Mouse (Mus musculus) hindbrain, embryonic 11.5 days (tissue): ENCODE data around the gene Btnl9. TPM values are rescaled to one million over a fixed set of nuclear protein-coding genes. Genes with fewer than 3 reads are reported as not detected.
"Not testable (repeated sequence)": the region's sequence is repeated elsewhere in the genome, so short reads cannot be mapped to it uniquely, and the experiment has no call there.

Source experiments
- ATAC-seq: fragments of 200-750 bp; cut with Nextera tagmentation; 2 replicates; pipeline ENCODE4 v1.8.0; 2017; ENCODE audit warnings: mild to moderate bottlenecking, moderate TSS enrichment, moderate library complexity; ENCODE audit not compliant: low FRiP score
- DNase-seq: peaks from one replicate; pipeline ENCODE4 v3.0.0-alpha.2; 2015; ENCODE audit warnings: low spot score
- H3K27ac ChIP-seq: fragments of 300-500 bp; sonication (generic); 2 replicates; pipeline ENCODE4 v1.5.1; 2014; ENCODE audit warnings: mild to moderate bottlenecking, low read depth, low read length
- H3K27me3 ChIP-seq: fragments of 300-500 bp; sonication (generic); 2 replicates; pipeline ENCODE4 v1.6.1; 2014; ENCODE audit warnings: mild to moderate bottlenecking, low read length, moderate library complexity, mixed read lengths; ENCODE audit not compliant: control insufficient read depth, insufficient read depth
- H3K36me3 ChIP-seq: fragments of 300-500 bp; sonication (generic); 2 replicates; pipeline ENCODE4 v1.6.1; 2014; ENCODE audit warnings: mild to moderate bottlenecking, low read length, moderate library complexity, mixed read lengths; ENCODE audit not compliant: control insufficient read depth, insufficient read depth
- H3K4me1 ChIP-seq: fragments of 300-500 bp; sonication (generic); replicated peaks from 2 replicates; pipeline ENCODE4 v1.6.1; 2014; ENCODE audit warnings: low read length, mixed read lengths; ENCODE audit not compliant: control insufficient read depth, insufficient read depth
- H3K4me2 ChIP-seq: fragments of 300-500 bp; sonication (generic); replicated peaks from 2 replicates; pipeline ENCODE4 v1.6.1; 2014; ENCODE audit warnings: mild to moderate bottlenecking, low read depth, low read length
- H3K4me3 ChIP-seq: fragments of 300-500 bp; sonication (generic); 2 replicates; pipeline ENCODE4 v1.5.1; 2014; ENCODE audit warnings: low read depth, low read length
- H3K9ac ChIP-seq: fragments of 300-500 bp; sonication (generic); 2 replicates; pipeline ENCODE4 v1.6.1; 2014; ENCODE audit warnings: low read depth, low read length
- H3K9me3 ChIP-seq: fragments of 300-500 bp; sonication (generic); 2 replicates; pipeline ENCODE4 v1.6.1; 2016; ENCODE audit warnings: low read length; ENCODE audit not compliant: control insufficient read depth
- WGBS: fragments of 180-500 bp; shearing (Covaris S2); extraction: QIAGEN DNeasy Blood & Tissue Kit; methylation state at CpG from one replicate; pipeline ENCODE4 v1.1.7; 2014; 5-methylcytosine and 5-hydroxymethylcytosine counted together
- polyA plus RNA-seq: library from polyadenylated mRNA; unstranded; fragments of >200 nt; fragmentation: Nextera tagmentation; extraction: Ambion mirVana; gene quantifications from 2 replicates; pipeline ENCODE4 v1.2.1, GENCODE M21; 2014

The Btnl9 gene
- polyA plus RNA-seq, 1 experiment from 2014 or later: not detected

DNA sequence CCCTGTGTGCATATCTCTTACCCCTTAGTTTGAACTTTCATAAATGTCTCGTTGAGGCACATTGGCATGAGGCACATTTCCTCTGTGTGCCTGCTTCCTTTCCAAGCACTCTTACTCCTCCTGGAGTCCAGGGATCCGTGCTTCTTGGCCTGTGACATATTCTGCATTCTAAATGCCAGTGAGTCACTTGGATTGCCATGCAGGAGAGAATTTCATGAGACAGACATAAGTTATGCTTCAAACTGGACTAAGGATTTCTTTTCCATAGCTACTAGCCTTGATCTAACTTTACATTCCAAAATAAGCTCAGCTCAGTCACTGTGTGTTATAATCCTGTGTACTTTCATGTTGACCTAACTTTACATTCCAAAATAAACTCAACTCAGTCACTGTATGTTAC lies 4.1 kb upstream of the Btnl9 start:
- Histone ChIP-seq H3K36me3 (no peaks in the 10 kb centered on the region), H3K4me3 (no peak overlapping the region), H3K27me3 (no peaks in the 10 kb centered on the region), H3K4me2 (no peak overlapping the region), H3K9ac (no peak overlapping the region), H3K4me1 (no peaks in the 10 kb centered on the region), H3K27ac (no peak overlapping the region), H3K9me3 (no peaks in the 10 kb centered on the region)
- ATAC-seq: no peak
- no peak for DNase-seq
- 59% methylated on average over 2 of the region's 2 CpGs for WGBS

DNA sequence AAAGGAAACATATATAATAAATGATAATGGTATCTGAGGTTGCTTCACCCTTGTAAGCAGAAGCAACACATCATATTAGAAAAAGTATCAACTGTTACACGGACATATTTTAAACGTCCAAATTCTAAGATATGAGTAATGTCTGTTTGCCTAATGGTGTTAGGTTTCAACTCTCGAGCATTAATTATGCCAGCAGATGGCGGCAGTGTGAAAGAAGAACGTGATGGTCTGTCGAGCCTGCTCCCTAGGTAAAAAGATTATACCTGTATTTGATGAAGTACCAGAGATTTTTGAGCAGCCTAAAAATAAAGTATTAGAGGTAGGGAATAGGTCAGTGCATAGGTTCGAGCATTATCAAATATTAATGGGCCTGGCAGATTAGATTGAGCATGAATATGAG lies 2.8 kb upstream of the Btnl9 start:
- no peak overlapping the region for H3K4me3 ChIP-seq
- H3K27me3 ChIP-seq: no peaks in the 10 kb centered on the region
- no peaks in the 10 kb centered on the region for H3K36me3 ChIP-seq
- no peak for ATAC-seq
- no peaks in the 10 kb centered on the region for H3K9me3 ChIP-seq
- no peak overlapping the region for H3K27ac ChIP-seq
- DNase-seq: peak; percentile 47
- no peak overlapping the region for H3K4me2 ChIP-seq
- 8% methylated on average over 7 of the region's 7 CpGs for WGBS
- no peaks in the 10 kb centered on the region for H3K4me1 ChIP-seq
- H3K9ac ChIP-seq: no peak overlapping the region

DNA sequence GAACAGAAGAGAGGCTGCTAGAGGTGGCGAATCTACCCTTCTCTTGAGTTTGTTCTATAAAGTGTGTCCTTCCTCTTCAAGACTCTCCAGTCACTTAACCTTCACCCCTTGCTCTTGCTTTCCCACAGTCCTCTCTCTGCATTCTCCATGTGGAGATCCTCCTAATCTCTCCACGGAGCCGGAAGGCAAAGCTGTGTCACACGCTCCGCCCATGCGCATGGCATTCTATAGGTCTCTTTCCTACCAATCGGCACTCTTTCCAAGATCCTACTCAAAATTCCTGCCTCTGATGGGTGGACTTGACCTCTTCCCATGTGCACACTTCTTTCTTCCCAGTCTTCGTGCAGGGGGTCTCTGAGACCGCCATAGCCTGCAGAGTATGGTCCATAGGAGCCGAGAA lies 742 bp upstream of the Btnl9 start:
- H3K36me3 ChIP-seq: no peaks in the 10 kb centered on the region
- WGBS: 80% methylated on average over 10 of the region's 10 CpGs
- DNase-seq (no peak), ATAC-seq (no peak)
- H3K9me3 ChIP-seq: no peaks in the 10 kb centered on the region
- H3K4me3 ChIP-seq: no peak overlapping the region
- no peak overlapping the region for H3K4me2 ChIP-seq
- no peaks in the 10 kb centered on the region for H3K27me3 ChIP-seq
- no peaks in the 10 kb centered on the region for H3K4me1 ChIP-seq
- H3K27ac ChIP-seq: no peak overlapping the region
- H3K9ac ChIP-seq: no peak overlapping the region

DNA sequence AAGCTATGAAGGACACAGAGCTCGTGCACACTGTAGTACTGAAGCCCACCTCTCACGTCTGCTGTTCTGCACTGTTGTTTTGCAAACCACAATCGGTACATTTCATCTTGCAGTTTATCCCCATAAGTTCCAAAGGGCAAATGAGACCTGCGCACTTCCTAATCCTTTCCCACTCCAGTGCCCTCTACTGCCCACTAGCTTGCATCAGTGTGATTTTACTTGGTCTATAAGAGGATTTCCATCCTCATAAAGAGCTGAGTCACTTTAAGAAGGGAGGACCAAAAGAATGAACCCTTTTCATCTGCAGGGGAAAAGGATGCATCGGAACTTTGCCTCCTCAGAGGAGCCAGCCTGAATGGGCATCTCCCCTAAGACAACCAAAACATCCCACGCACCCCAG lies 507 bp downstream of the Btnl9 start:
- Histone ChIP-seq H3K36me3 (no peaks in the 10 kb centered on the region), H3K27me3 (no peaks in the 10 kb centered on the region), H3K4me1 (no peaks in the 10 kb centered on the region), H3K9ac (no peak overlapping the region), H3K27ac (no peak overlapping the region), H3K4me2 (no peak overlapping the region), H3K4me3 (no peak overlapping the region), H3K9me3 (no peaks in the 10 kb centered on the region)
- DNase-seq (no peak), ATAC-seq (no peak)
- 84% methylated on average over 6 of the region's 6 CpGs for WGBS

DNA sequence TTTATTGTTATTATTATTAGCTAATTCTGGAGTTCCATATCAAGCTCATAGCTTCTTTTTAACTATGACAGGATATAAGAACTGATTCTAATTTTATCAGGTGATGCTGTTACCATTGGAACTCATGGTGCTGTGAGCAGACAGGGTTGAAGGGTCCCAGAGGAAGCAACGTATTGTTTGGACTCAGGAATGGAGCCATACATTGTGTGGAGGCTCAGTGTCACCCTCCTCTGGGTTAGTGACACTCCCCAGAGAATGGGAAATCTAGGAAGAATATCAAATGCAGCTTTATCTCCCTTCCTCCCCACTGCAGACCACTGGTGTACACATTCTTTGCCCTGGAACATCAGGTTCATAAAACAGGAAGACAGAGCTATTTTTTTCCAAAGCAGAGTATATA lies 3.8 kb downstream of the Btnl9 start:
- no peak for DNase-seq
- no peak for ATAC-seq
- 73% methylated on average over 1 of the region's 1 CpGs for WGBS
- Histone ChIP-seq H3K36me3 (no peaks in the 10 kb centered on the region), H3K27ac (no peak overlapping the region), H3K9me3 (no peaks in the 10 kb centered on the region), H3K4me1 (no peaks in the 10 kb centered on the region), H3K4me3 (no peak overlapping the region), H3K4me2 (no peak overlapping the region), H3K9ac (no peak overlapping the region), H3K27me3 (no peaks in the 10 kb centered on the region)

DNA sequence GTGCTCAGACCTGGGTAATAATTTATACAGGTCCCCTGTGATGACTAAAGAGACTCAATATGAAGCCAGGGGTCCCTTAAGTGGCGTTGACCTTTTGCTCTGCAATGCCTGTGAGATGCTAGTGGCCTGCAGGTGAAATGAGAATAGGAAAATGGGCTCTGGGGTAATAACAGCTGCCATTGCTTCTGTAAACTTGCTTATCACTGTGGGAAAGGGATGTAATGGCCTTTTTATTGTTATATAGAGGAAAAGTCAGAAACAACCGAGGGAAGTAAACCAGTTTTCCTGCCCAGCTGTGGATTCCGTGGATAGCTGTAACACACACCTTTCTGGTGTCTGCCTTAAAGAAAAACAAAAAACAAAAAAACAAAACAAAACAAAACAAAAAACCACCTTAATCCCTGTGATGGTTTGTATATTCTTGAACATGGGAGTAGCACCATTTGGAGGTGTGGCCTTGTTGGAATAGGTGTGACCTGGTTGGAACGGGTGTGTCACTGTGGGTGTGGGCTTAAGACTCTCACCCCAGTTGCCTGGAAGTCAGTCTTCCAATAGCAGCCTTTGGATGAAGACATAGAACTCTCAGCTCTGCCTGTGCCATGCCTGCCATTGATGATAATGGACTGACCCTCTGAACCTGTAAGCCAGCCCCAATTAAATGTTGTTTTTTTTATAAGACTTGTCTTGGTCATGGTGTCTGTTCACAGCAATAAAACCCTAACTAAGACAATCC lies 10.7 kb downstream of the Btnl9 start:
- ATAC-seq, H3K27ac ChIP-seq, H3K9me3 ChIP-seq, H3K4me3 ChIP-seq, H3K4me1 ChIP-seq, H3K9ac ChIP-seq, DNase-seq, H3K27me3 ChIP-seq, H3K36me3 ChIP-seq, H3K4me2 ChIP-seq: not testable (repeated sequence)
- WGBS: 91% methylated on average over 4 of the region's 4 CpGs

DNA sequence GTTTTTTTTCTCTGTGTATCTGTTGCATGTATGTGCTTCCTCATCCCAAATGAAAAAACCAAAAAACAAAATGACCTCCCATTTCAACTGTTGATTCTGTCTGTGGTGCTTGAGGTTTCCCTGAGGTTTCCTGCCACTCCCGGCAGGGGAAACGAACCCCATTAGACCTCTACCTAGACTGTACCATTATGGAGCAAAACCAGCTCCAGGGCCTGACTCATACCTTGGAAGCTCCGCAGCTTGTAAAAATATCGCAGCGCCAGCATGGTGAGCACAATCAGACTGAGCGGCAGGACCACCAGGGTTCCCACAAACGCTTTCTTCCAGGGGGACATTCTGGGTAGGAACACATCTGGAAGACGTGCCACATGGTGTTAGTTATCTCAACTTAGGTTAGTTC lies 11.6 kb downstream of the Btnl9 start:
- ATAC-seq (no peak), DNase-seq (no peak)
- Histone ChIP-seq H3K4me3 (no peak overlapping the region), H3K36me3 (no peaks in the 10 kb centered on the region), H3K9me3 (no peaks in the 10 kb centered on the region), H3K9ac (no peak overlapping the region), H3K4me1 (no peaks in the 10 kb centered on the region), H3K27ac (no peak overlapping the region), H3K27me3 (no peaks in the 10 kb centered on the region), H3K4me2 (no peak overlapping the region)
- 92% methylated on average over 8 of the region's 8 CpGs for WGBS

DNA sequence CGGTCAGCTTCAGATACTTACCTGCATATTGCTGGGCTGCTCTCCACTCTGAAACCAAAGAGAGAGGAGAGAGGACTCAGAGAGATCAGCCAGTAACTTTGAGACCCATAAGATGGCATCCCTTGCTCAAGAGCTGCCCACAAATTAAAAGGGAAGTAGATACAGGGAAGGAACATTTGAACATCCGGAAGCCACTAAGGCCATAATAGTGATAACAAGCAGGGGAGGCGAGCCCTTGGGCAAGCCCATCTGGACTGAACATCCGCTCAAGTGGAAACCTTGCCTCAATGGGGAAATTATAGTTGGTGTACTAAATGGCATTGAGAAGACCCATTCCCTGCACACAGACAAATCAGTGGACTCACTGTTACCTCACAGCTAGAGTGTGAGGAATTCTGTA lies 16.4 kb downstream of the Btnl9 start:
- Histone ChIP-seq H3K36me3 (no peaks in the 10 kb centered on the region), H3K9me3 (no peaks in the 10 kb centered on the region), H3K4me1 (no peaks in the 10 kb centered on the region), H3K27ac (no peak overlapping the region), H3K9ac (no peak overlapping the region), H3K4me2 (no peak overlapping the region), H3K27me3 (peaks cover 14% of the 10 kb centered on the region; the same call in 1 of the 2 replicates), H3K4me3 (no peak overlapping the region)
- WGBS: 96% methylated on average over 4 of the region's 4 CpGs
- no peak for DNase-seq
- ATAC-seq: no peak

DNA sequence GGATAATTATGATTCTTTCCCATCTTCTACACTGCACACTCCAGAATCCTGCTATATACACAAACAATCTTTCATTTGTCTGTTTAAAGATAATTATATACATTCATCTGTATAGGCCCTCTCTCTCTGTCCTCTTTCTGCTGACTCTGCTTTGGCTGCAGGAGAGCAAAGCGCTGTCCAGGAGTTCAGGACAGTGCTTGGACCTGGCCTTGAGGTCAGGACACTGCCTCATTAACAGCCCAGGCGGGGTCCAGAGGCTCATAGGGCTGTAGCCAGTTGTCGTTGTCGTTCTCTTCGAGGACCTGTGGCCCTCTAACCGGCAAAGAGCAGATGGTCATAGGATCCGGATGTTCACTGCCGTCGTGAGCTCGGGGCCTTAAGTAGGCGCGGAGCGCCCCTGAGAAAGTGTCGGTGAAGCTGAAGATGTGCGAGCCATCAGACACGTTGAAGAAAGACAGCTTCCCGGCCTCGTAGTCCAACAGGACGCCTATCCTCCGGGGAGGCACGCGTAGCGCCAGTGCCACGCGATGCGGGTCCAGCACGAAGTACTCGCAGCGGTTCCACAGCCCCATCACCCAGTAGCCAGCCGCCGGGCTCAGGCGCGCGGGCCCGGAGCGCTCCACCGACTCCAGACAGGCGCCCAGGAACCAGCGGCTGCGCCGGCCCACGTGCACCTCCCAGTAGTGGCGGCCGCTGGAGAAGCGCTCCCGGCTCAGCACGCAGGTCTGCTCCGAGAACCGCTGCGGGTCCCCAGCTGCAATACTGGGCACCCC lies 17.9 kb downstream of the Btnl9 start:
- 8% methylated on average over 50 of the region's 50 CpGs for WGBS
- ATAC-seq (peak; percentile 78), DNase-seq (peak; percentile 51)
- Histone ChIP-seq H3K9ac (0 out of 2 replicates have a peak overlapping the region, but pooled peaks have one; percentile 27), H3K4me2 (peak overlapping the region; percentile 65), H3K36me3 (no peaks in the 10 kb centered on the region), H3K4me3 (peak overlapping the region; percentile 29), H3K9me3 (no peaks in the 10 kb centered on the region), H3K4me1 (no peaks in the 10 kb centered on the region), H3K27ac (no peak overlapping the region), H3K27me3 (peaks cover 14% of the 10 kb centered on the region; the same call in 1 of the 2 replicates)
